Mouse (Mus musculus) v-Abl transformed pro-B cells (cell line): ENCODE data around the gene Atp1a1.

ENCODE experiments used
- in situ Hi-C, 2 experiments: fragments of 400-800 bp; cut with MboI; formaldehyde crosslinking; loops; one replicate each; pipeline ENCODE4 v1.15.1; 2025; ENCODE audit not compliant: unreplicated experiment in 2 of 2

Atp1a1 gene

GRCm38 (mm10) chr3:101604550-101605223 is at the start of gene Atp1a1:
Gene Atp1a1 (minus strand): TSS chr3:101604684.
- in situ Hi-C loops: loop anchor here (10.0 kb wide), 2 partner anchors 630 to 1440 kb away; partner anchors contain the start of genes Gdap2 (in 1 of the 2) and Wdr3 (in 1 of the 2)

- in situ Hi-C loops: no loop called here
Measured at GRCm38 (mm10) chr3:101653446-101653845, 49.0 kb upstream of the Atp1a1 start.

GRCm38 (mm10) chr3:101652967-101653366 is 48.5 kb upstream of the Atp1a1 start:
- in situ Hi-C loops: no loop called here

- in situ Hi-C loops: no loop called here
Measured at GRCm38 (mm10) chr3:101650328-101650727, 45.8 kb upstream of the Atp1a1 start.

- in situ Hi-C loops: no loop called here
Measured at GRCm38 (mm10) chr3:101649271-101649670, 44.8 kb upstream of the Atp1a1 start.

- in situ Hi-C loops: no loop called here
Measured at GRCm38 (mm10) chr3:101648096-101648793, 43.8 kb upstream of the Atp1a1 start.

- in situ Hi-C loops: no loop called here
Measured at GRCm38 (mm10) chr3:101646806-101647205, 42.3 kb upstream of the Atp1a1 start.

GRCm38 (mm10) chr3:101645569-101646106 is 41.2 kb upstream of the Atp1a1 start:
- in situ Hi-C loops: no loop called here

- in situ Hi-C loops: no loop called here
Measured at GRCm38 (mm10) chr3:101644062-101644802, 39.7 kb upstream of the Atp1a1 start.

- in situ Hi-C loops: no loop called here
Measured at GRCm38 (mm10) chr3:101643264-101643663, 38.8 kb upstream of the Atp1a1 start.

GRCm38 (mm10) chr3:101638223-101638622 is 33.7 kb upstream of the Atp1a1 start:
- in situ Hi-C loops: no loop called here

- in situ Hi-C loops: no loop called here
Measured at GRCm38 (mm10) chr3:101636510-101636909, 32.0 kb upstream of the Atp1a1 start.

GRCm38 (mm10) chr3:101636086-101636485 is 31.6 kb upstream of the Atp1a1 start:
- in situ Hi-C loops: no loop called here

- in situ Hi-C loops: no loop called here
Measured at GRCm38 (mm10) chr3:101634141-101634900, 29.8 kb upstream of the Atp1a1 start.

- in situ Hi-C loops: no loop called here
Measured at GRCm38 (mm10) chr3:101628255-101628654, 23.8 kb upstream of the Atp1a1 start.

GRCm38 (mm10) chr3:101624287-101624686 is 19.8 kb upstream of the Atp1a1 start:
- in situ Hi-C loops: no loop called here

GRCm38 (mm10) chr3:101619017-101619416 is 14.5 kb upstream of the Atp1a1 start:
- in situ Hi-C loops: no loop called here

- in situ Hi-C loops: no loop called here
Measured at GRCm38 (mm10) chr3:101618505-101618904, 14.0 kb upstream of the Atp1a1 start.

- in situ Hi-C loops: no loop called here
Measured at GRCm38 (mm10) chr3:101617451-101617850, 13.0 kb upstream of the Atp1a1 start.

- in situ Hi-C loops: no loop called here
Measured at GRCm38 (mm10) chr3:101617007-101617406, 12.5 kb upstream of the Atp1a1 start.
